Mouse (Mus musculus) neural tube, embryonic 14.5 days (tissue): ENCODE data around the gene Aars2. TPM values are rescaled to one million over a fixed set of nuclear protein-coding genes. Genes with fewer than 3 reads are reported as not detected.
A peak's percentile ranks its signal among the peaks of the same experiment; 100 is the strongest.

Experiments used
- ATAC-seq: fragments of 200-750 bp; cut with Nextera tagmentation; 2 replicates; pipeline ENCODE4 v1.8.0; 2017; ENCODE audit warnings: low read depth, mild to moderate bottlenecking, moderate TSS enrichment, moderate library complexity
- H3K27ac ChIP-seq: fragments of 300-500 bp; sonication (generic); 2 replicates; pipeline ENCODE4 v1.5.1; 2014; ENCODE audit warnings: low read depth, mild to moderate bottlenecking, control low read depth, low read length, moderate library complexity, mixed read lengths
- H3K27me3 ChIP-seq: fragments of 300-500 bp; sonication (generic); 2 replicates; pipeline ENCODE4 v1.6.1; 2014; ENCODE audit warnings: low read length; ENCODE audit not compliant: control insufficient read depth, insufficient read depth
- H3K36me3 ChIP-seq: fragments of 300-500 bp; sonication (generic); 2 replicates; pipeline ENCODE4 v1.6.1; 2014; ENCODE audit warnings: low read length, mixed read lengths; ENCODE audit not compliant: control insufficient read depth, insufficient read depth
- H3K4me1 ChIP-seq: fragments of 300-500 bp; sonication (generic); 2 replicates; pipeline ENCODE4 v1.6.1; 2014; ENCODE audit warnings: low read length; ENCODE audit not compliant: control insufficient read depth, insufficient read depth
- H3K4me2 ChIP-seq: fragments of 300-500 bp; sonication (generic); 2 replicates; pipeline ENCODE4 v1.6.1; 2014; ENCODE audit warnings: mild to moderate bottlenecking, low read depth, low read length, control low read depth
- H3K4me3 ChIP-seq: fragments of 300-500 bp; sonication (generic); 2 replicates; pipeline ENCODE4 v1.5.1; 2014; ENCODE audit warnings: low read depth, low read length, control low read depth, mixed read lengths
- H3K9ac ChIP-seq: fragments of 300-500 bp; sonication (generic); replicated peaks from 2 replicates; pipeline ENCODE4 v1.6.1; 2014; ENCODE audit warnings: low read depth, mild to moderate bottlenecking, control low read depth, low read length, mixed read lengths
- H3K9me3 ChIP-seq: fragments of 300-500 bp; sonication (generic); 2 replicates; pipeline ENCODE4 v1.6.1; 2016; ENCODE audit warnings: low read length; ENCODE audit not compliant: control insufficient read depth
- WGBS: fragments of 180-500 bp; shearing (Covaris S2); extraction: QIAGEN DNeasy Blood & Tissue Kit; methylation state at CpG from one replicate; pipeline ENCODE4 v1.1.7; 2014; 5-methylcytosine and 5-hydroxymethylcytosine counted together
- polyA plus RNA-seq: library from polyadenylated mRNA; unstranded; fragments of >200 nt; fragmentation: Nextera tagmentation; extraction: Ambion mirVana; gene quantifications from 2 replicates; pipeline ENCODE4 v1.2.1, GENCODE M21; 2014

Aars2 gene
- polyA plus RNA-seq, 1 experiment from 2014 or later: 14.0 TPM

DNA sequence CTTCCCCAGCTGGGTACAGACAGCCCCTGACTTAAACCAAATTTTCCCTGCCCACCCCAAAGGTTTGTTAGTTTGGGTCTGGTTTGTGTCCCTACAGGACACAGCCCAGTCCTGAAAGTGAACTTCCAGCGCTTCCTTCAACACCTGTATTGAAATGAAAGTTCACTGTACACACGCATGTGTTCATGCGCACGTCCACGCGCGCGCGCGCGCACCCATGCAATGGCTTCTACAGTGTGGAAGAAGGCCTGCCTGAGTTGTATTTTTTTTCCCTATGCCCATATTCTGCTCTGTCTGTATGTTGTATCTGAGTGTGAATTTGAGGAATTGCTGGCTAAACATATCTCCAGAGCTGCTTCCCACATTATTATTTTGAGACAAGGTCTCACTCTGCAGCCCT is 58.5 kb downstream of the Aars2 start:
- peak overlapping the region; percentile 69; the same call in 1 of the 2 replicates for H3K4me3 ChIP-seq
- no peaks in the 10 kb centered on the region for H3K9me3 ChIP-seq
- H3K27ac ChIP-seq: no peak overlapping the region
- WGBS: 95% methylated on average over 11 of the region's 11 CpGs
- H3K9ac ChIP-seq: peak overlapping the region; percentile 71
- H3K27me3 ChIP-seq: no peaks in the 10 kb centered on the region
- no peak for ATAC-seq
- peaks cover 8% of the 10 kb centered on the region for H3K4me1 ChIP-seq
- H3K36me3 ChIP-seq: peaks cover 40% of the 10 kb centered on the region
- peak overlapping the region; percentile 93 for H3K4me2 ChIP-seq

GRCm38 (mm10) chr17:45566031-45566359 is 59.4 kb downstream of the Aars2 start:
- Histone ChIP-seq H3K36me3 (peaks cover 49% of the 10 kb centered on the region), H3K9me3 (no peaks in the 10 kb centered on the region), H3K9ac (no peak overlapping the region), H3K4me2 (no peak overlapping the region), H3K27me3 (no peaks in the 10 kb centered on the region), H3K4me3 (no peak overlapping the region), H3K27ac (no peak overlapping the region), H3K4me1 (peaks cover 8% of the 10 kb centered on the region)
- ATAC-seq: no peak
- WGBS: 92% methylated on average over 1 of the region's 1 CpGs

GRCm38 (mm10) chr17:45566360-45567161 is 59.9 kb downstream of the Aars2 start:
- Histone ChIP-seq H3K4me3 (no peak overlapping the region), H3K4me2 (no peak overlapping the region), H3K27me3 (no peaks in the 10 kb centered on the region), H3K36me3 (peaks cover 55% of the 10 kb centered on the region), H3K9me3 (no peaks in the 10 kb centered on the region), H3K4me1 (peaks cover 12% of the 10 kb centered on the region), H3K27ac (no peak overlapping the region), H3K9ac (no peak overlapping the region; the same call in 1 of the 2 replicates)
- ATAC-seq: no peak
- 66% methylated on average over 18 of the region's 18 CpGs for WGBS

DNA sequence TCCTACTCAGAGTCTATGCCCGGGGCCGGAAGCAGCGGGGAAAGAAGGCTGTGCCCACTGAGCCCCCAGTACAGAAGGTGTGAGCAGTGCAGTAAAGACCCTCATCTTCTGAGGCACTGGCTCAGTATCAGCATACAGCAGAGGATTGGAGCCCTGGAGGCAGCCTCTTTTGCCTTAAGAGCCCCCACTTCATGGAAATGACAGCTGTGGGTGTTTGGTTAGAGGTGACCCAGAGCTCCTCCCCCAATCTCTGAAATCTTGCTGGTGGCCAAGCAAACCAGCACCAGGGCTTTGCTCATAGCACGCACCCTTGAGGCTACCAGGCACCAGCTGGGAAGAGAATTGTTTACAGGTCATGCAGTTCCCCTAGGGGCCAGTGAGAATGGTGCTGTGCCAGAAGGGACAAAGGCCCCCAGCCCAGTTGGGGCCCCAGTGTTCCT is 60.5 kb downstream of the Aars2 start:
- Histone ChIP-seq H3K36me3 (peaks cover 57% of the 10 kb centered on the region), H3K9ac (no peak overlapping the region; the same call in 1 of the 2 replicates)

DNA sequence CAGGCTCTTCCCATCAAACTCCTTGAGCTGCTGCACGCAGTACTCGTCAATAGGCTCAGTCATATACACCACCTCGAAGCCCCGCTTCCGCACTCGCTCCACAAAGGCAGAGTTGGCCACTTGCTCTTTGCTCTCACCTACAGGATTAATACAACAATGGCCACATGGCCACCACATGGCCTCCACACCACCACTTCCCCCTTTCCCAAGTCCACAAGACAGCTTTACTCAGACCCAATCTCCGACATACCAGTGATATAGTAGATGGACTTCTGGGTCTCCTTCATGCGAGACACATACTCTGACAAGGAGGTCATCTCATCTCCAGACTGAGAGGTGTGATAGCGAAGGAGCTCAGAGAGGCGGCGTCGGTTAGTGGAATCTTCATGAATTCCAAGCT is 62.3 kb downstream of the Aars2 start:
- Histone ChIP-seq H3K36me3 (peaks cover 57% of the 10 kb centered on the region), H3K27ac (no peak overlapping the region), H3K9ac (no peak overlapping the region), H3K9me3 (no peaks in the 10 kb centered on the region), H3K27me3 (no peaks in the 10 kb centered on the region), H3K4me3 (no peak overlapping the region), H3K4me1 (peaks cover 17% of the 10 kb centered on the region), H3K4me2 (no peak overlapping the region)
- WGBS: 87% methylated on average over 12 of the region's 12 CpGs
- ATAC-seq: no peak

More for the DNA sequence above, 60.5 kb downstream of the Aars2 start:
- no peak overlapping the region for H3K4me3 ChIP-seq
- H3K27ac ChIP-seq: no peak overlapping the region
- WGBS: 21% methylated on average over 4 of the region's 4 CpGs
- H3K27me3 ChIP-seq: no peaks in the 10 kb centered on the region
- H3K4me2 ChIP-seq: no peak overlapping the region
- H3K9me3 ChIP-seq: no peaks in the 10 kb centered on the region
- H3K4me1 ChIP-seq: peaks cover 17% of the 10 kb centered on the region
- ATAC-seq: no peak

DNA sequence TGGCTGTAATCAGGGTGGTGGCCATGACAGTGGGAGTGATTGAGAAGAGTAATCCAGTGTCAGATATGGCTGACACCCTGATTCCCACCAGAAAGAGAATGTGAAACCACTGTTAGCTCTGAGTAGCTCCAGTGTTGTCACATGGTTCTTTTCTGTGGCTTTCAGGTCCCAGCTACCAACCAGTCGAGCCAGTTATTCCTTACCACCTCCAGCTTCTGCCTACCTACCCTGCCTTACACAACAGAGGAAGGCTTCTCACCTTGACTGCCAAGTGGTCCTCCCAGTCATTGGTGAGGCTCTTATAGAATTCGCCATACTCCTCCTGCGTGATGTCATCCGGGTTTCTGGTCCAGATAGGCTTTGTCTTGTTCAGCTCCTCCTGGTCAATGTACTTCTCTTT is 63.4 kb downstream of the Aars2 start:
- Histone ChIP-seq H3K9ac (no peak overlapping the region), H3K36me3 (peaks cover 57% of the 10 kb centered on the region)
- ATAC-seq: no peak

More for the DNA sequence above, 63.4 kb downstream of the Aars2 start:
- Histone ChIP-seq H3K4me1 (peaks cover 21% of the 10 kb centered on the region), H3K27ac (no peak overlapping the region), H3K27me3 (no peaks in the 10 kb centered on the region), H3K4me2 (no peak overlapping the region), H3K9me3 (no peaks in the 10 kb centered on the region), H3K4me3 (no peak overlapping the region)
- 83% methylated on average over 4 of the region's 4 CpGs for WGBS

Other genes with a start within 250 kb of the Aars2 start
- gene Cdc5l, start 73.1 kb upstream of the Aars2 start, polyA plus RNA-seq: 68.9 and 69.1 TPM in 2 replicates
- gene Spats1, start 31.4 kb upstream of the Aars2 start, polyA plus RNA-seq: 2.6 and 2.8 TPM in 2 replicates
- 3.2 and 4.2 TPM in 2 replicates for gene Tcte1, start 16.6 kb downstream of the Aars2 start, polyA plus RNA-seq
- 14.3 and 15.0 TPM in 2 replicates for gene Tmem151b, start 42.8 kb downstream of the Aars2 start, polyA plus RNA-seq
- 4.2 and 4.9 TPM in 2 replicates for gene Nfkbie, start 48.9 kb downstream of the Aars2 start, polyA plus RNA-seq
- 72.2 and 79.3 TPM in 2 replicates for gene Slc35b2, start 57.0 kb downstream of the Aars2 start, polyA plus RNA-seq
- gene Hsp90ab1, start 66.4 kb downstream of the Aars2 start, polyA plus RNA-seq: 1,278 and 1,406 TPM in 2 replicates
- 29.1 and 35.9 TPM in 2 replicates for gene Slc29a1, start 92.8 kb downstream of the Aars2 start, polyA plus RNA-seq
- 0.44 and 1.0 TPM in 2 replicates for gene Mymx, start 95.3 kb downstream of the Aars2 start, polyA plus RNA-seq
- gene Capn11, start 152.5 kb downstream of the Aars2 start, polyA plus RNA-seq: 3.4 TPM in 1 of 2 replicates, not detected in the other
- gene Mrpl14, start 179.5 kb downstream of the Aars2 start, polyA plus RNA-seq: 110 and 129 TPM in 2 replicates
- 108 and 117 TPM in 2 replicates for gene Tmem63b, start 180.1 kb downstream of the Aars2 start, polyA plus RNA-seq
- not detected in 2 replicates for gene 1600014C23Rik, start 227.0 kb downstream of the Aars2 start, polyA plus RNA-seq